Mouse (Mus musculus) left cerebral cortex, postnatal 14 days (tissue): Measurements from ENCODE around the gene Plod3. TPM values are rescaled to one million over a fixed set of nuclear protein-coding genes. Genes with fewer than 3 reads are reported as not detected.
"Not testable (repeated sequence)": the region's sequence is repeated elsewhere in the genome, so short reads cannot be mapped to it uniquely, and the experiment has no call there.

Source experiments
- DNase-seq, 2 experiments: peaks; one replicate each; pipeline ENCODE4 v3.0.0; 2021 to 2022; ENCODE audit warnings: low spot score in 2 of 2, mixed read lengths in 1 of 2
- intact Hi-C: fragments of 180-260 bp; cut with DNase I; formaldehyde crosslinking; loops from one replicate; pipeline ENCODE4 v1.15.1; 2025
- long read RNA-seq, 2 experiments: library from polyadenylated mRNA; stranded (forward); transcript quantifications; one replicate each; pipeline ENCODE4 v2.0.0; 2021
- total RNA-seq, 2 experiments: library from RNA; stranded (reverse); gene quantifications; 2 replicates each; pipeline ENCODE4 v1.2.3; 2021

Gene Plod3
- 10 to 100 TPM; 32.2 to 36.5 TPM for total RNA-seq
- long read RNA-seq, experiment 1, transcript Plod3-201 (19 exons, 3,280 nt), result major isoform, 20 of 30 reads
- long read RNA-seq, experiment 1, partial matches to known transcripts, result 3 of 30 reads
- long read RNA-seq, experiment 1, other reads (novel, unspliced or antisense), result 7 of 30 reads
- long read RNA-seq, experiment 2, transcript Plod3-201 (19 exons, 3,280 nt), result major isoform, 31 of 46 reads
- long read RNA-seq, experiment 2, partial matches to known transcripts, result 7 of 46 reads
- long read RNA-seq, experiment 2, other reads (novel, unspliced or antisense), result 8 of 46 reads

DNA sequence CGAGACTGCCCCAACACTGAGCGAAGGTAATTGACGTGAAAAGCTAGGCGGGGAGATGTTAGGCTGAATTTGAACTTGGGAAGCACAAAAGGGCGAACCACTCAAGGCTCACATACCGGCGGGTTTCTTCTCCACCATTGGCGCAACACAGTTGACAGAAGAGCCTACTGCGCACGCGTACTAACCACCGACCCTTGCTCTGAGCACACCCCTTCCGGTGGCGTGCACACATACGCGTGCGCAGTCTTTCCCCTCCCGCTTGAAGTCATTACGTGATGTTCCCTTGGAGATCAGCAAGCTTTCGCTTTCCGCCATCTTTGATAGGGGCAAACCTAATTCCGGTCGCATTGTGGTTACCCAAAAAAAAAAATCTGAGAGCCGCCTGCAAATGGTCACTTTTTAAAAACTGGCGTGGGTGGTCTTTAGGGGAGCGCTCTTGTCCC is at the start of gene Plod3:
TSS of gene Plod3 (plus strand) at position 325 of the 443 bp plus-strand sequence.
- peak; percentile 97 to 99 for DNase-seq
- intact Hi-C loops, result no loop called here

DNA sequence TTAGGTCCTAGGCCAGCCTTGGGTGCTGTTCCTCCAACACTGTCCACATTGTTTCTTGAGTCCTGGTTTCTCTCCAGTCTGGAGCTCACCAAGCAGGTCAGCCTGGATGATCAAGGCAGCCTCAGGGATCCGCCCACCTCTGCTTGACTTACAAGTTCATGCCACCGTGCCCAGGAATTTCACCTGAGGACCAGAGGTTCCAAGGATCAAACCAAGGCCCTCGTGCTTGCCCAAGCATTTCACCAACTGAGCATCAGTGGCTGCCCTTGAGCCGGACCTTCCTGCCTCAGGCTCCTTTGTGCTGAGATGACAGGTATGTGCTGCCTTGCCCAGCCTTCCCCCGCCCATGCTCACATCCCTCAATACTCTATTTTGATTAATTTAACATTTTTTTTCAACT is 49.2 kb upstream of the Plod3 start:
- intact Hi-C loops, result no loop called here
- DNase-seq, result no peak

DNA sequence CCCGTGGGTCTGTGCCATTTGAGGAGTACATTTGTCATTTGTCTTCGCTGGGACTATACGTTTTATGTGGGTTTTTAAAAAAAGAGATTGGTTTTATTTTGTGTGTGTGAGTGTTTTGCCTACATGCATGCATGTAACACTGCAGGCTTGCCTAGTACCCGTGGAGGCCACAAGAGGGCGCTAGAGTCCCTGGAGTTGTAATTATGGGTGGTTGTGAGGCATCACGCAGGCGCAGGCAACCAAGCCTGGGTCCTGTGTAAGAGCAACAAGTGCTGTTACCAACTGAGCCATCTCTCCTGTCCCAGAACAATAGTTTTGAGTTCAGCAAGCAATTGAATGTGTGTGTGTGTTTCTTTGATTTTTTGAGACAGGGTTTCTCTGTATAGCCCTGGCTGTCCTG is 47.5 kb upstream of the Plod3 start:
- intact Hi-C loops, result no loop called here
- DNase-seq, result no peak

DNA sequence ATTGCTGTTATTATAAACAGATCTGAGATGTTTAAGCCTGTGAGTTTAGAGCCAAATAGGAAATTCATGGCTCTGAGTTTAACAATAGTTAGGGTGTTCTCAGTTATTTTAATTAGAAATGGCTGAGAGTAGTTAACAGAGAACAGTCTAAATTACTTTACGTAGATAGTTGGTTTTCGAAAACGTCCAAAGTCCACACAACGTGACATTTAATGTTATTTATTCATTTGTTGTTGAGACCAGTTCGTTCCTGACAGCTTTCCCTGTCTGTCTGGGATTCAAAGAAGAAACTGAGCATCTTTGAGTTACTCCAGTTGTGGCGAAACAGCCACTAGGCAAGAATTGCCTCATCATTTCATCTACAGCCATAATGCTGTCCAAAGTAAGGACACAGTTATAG is 46.8 kb upstream of the Plod3 start:
- DNase-seq, intact Hi-C loops: not testable (repeated sequence)

DNA sequence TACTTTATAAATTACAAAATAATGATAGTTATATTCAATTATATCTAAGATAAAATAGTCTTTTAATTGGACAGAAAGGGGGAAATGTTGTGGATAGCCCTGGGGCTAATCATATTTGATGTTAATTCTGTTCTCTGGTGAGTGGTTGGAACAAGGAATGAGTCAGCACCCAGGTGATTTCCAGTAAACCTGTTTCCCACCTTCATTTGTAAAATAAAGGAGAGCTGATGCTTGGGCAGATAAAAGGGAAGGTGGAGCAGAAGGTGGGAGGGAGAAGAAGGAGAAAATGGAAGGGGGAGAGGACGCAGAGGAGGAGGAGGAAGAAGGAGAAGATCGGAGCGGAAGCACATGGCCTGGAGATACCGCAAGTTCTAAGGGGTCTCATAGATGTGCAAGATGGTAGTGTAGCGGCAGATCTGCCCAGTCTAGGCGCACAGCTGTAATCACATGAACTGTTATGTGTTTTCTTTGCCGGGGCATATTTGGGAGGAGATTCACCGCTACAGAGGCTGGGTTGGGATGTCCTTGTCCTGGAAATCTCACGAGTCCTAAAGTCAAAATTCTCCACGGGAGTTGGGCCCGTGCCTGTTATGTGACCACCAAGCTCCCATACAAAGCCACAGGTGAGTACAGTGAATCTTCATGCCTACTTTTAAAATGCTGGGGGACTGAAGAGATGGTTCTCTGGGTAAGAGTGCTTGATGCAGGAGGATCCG is 45.8 kb upstream of the Plod3 start:
- DNase-seq, result no peak
- intact Hi-C loops, result no loop called here

DNA sequence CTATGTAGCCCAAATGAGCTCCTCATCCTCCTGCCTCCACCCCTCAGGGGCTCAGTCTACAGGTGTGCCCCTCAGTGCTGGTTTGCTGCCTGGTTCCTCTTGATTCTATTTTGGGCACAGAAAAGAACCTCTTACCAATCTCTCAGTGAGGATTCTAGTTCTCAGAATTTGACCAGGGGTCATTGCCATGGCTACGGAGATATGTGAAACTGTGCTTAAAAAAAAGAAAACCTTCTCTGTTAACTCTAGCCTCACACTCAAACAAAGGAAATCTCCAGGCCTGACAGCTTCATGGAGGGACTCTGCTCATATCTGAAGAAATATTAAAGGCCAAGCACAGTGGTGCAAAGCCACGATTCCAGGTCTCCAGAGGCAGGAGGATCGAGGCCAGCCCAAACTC is 44.0 kb upstream of the Plod3 start:
- intact Hi-C loops, result no loop called here
- DNase-seq, result no peak

DNA sequence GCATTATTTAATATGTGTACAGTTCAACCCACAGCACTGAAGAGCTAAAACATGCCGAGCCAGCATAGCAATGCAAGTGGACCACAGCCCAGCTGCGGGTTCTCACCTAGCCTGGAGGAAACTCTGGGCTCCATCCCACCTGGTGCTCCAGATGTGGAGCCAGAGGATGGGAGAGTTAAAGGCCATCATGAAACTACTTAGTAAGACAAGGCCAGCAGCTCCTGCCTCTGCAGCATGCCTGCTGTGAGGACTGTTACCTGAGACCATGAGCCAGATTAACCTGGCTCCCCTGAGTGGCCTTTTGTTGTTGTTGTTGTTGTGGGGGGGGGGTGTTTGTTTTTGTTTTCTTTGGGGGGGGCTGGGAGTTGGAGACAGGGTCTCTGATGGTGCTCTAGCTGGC is 43.4 kb upstream of the Plod3 start:
- DNase-seq, result no peak
- intact Hi-C loops, result no loop called here

DNA sequence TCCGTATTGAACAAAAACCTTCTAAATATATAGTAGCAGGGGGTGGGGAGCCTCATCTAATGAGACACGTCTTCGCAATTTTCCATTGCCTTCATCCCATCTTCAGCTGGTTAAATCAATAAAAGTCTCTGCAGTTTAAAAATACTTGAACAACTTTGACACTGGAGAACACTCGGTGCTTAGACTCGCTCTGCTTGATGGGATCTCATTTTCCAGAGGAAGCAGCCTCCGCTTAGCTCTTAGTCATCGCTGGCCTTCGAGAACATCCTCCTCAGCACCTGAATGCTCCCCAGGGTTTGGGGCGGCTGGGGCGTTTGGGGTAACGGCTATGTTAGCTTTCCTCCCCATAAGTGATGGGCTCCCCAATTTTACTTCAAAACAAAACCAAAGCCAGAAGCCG is 41.7 kb upstream of the Plod3 start:
- intact Hi-C loops, result no loop called here
- no peak for DNase-seq

DNA sequence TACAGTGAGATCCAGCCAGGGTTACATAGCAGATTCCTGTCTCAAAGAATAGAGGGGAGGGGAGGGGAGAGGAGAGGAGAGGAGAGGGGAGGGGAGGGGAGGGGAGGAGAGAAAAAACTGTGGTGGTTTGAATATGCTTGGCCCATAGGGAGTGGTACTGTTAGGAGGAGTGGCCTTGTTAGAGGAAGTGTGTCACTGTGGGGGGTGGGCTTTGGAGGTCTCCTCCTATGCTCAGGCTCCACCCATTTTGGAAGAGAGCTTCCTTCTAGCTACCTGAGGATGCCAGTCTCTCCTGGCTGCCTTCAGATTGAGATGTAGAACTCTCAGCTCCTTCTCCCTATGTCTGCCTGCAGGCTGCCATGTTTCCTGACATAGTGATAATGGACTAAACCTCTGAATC is 38.9 kb upstream of the Plod3 start:
- intact Hi-C loops, result no loop called here
- DNase-seq, result no peak

DNA sequence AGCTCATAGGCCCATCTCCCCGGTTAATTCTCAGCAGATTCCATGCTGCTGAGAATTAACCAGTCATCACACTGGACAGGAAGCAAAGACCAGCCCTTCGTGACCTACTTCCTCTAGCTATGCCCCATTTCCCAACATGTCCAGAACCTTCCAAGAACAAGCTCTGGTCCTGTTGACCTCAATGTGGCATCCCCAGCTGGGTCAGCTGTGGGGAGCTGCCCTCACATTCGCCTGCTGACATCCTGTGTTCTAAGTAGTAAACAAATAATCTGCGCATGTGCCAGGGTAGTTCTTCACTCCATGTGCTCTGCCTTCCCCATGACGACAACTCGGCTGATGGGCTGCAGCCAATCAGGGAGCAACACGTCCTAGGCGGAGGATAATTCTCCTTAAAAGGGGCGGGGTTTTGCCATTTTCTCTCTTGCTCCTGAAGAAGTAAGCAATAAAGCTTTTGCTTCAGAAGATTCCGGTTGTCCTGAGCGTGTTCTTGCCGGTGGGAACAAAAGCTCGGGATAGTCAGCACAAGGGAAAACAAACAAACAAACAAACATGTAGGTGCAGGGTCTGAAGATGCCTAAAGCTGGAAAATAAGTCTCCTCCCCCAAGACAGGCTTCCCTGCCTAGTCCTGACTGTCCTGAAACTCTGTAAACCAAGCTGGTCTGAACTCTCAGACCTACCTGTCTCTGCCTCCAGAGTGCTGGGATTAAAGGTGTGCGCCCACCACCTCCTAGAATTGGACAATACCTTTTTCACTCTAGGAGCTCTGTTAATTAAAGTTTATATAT is 37.1 kb upstream of the Plod3 start:
- DNase-seq, intact Hi-C loops: not testable (repeated sequence)

DNA sequence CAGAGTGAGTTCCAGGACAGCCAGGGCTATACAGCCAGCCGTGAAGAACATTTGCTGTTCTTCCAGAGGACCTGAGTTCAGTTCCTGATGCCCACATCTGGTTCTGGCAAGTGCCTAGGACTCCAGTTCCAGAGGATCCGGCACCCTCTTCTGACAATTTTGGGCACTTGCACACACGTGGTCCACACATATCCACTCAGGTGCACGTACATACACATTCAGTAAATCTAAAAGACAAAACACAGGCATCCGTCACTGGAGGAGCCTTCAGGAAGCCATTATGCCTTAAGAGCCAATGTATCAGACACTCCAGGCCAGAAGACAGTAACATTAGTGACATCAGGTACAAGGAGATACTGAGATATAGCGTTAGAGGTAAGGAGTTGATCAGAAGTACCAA is 36.3 kb upstream of the Plod3 start:
- DNase-seq, result no peak
- intact Hi-C loops, result no loop called here

DNA sequence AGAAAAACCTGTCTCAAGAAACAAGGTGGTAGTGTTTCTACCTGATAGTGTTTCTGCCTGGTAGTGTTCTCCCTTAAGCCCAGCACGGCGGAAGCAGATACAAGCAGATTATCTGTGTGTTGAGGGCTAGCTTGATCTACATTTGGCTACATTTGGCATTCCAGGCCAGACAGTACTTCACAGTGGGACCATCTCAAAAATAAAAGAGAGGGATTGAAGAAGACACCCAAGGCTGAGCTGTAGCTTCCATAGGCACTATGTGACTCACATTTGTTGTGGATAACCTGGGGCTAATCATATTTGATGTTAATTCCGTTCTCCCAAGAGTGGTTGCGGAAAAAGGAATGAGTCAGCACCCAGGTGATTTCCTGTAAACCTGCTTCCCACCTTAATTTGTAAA is 34.7 kb upstream of the Plod3 start:
- no peak for DNase-seq
- intact Hi-C loops, result no loop called here

DNA sequence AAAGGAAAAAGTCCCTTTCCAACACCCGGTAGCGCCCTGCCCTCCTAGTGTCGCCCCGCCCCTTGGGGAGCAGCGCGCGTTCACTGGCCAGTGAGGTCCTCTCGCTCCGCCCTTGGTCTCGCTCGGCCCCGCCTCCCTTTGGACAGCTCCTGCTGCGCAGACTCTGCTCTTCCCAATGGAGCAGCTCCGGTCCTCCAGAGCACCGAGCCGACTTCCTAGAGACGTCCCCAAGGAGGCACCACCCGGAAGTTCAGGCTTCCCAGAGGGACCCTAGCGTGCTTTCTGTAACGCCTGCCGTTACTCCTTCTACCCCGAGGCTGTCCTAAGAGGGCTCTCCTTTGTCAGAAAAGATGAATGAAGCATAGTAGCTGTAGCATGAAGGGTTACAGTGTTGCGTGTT is 33.8 kb upstream of the Plod3 start, which contains the start of gene Fis1:
TSS of gene Fis1 (plus strand) at position 261 of the 400 bp plus-strand sequence.
- peak; percentile 95 to 96 for DNase-seq
- intact Hi-C loops, result no loop called here

DNA sequence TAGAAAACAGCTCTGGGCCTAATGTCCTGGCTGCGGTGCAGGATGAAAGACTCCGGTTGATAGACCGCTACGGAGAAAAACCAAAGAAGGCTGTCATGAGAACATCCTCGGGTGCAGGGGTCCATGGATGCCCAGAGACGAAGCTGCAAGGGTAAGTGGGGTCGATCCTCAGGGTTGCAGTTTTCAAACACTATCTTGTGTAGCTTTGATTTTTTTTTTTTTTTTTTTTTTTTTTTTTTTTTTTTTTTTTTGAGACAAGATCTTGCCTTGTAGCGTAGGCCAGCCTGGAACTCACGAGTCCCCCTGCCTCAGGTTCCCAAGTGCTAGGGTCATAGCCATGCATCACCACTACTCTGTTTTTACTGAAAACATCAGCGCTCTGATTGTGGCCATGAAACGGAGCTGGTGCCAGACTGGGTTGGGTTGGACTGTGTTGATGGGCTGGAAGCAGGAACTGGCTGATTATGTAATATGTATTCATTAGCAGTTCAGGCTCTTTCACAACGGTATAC is 33.3 kb upstream of the Plod3 start:
- DNase-seq, result peak; percentile 46 to 51
- intact Hi-C loops, result no loop called here

DNA sequence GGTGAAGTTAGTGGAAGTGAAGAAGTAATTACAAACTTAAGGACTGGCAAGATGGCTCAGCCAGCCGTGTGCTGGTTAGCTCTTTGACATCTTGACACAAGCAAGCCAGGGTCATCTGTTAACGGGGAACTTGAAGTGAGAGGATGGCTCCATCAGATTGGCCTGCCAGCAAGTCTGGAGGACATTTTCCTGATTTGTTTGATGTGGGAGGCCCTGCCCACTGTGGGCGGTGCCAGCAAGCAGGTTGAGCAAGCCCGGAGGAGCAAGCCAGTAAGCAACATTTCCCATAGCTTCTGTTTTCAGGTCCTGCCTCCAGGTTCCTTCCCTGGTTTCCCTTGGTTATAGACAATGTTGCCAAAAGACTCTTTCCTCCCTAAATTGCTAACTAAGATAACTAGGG is 31.2 kb upstream of the Plod3 start:
- intact Hi-C loops, result no loop called here
- no peak for DNase-seq

DNA sequence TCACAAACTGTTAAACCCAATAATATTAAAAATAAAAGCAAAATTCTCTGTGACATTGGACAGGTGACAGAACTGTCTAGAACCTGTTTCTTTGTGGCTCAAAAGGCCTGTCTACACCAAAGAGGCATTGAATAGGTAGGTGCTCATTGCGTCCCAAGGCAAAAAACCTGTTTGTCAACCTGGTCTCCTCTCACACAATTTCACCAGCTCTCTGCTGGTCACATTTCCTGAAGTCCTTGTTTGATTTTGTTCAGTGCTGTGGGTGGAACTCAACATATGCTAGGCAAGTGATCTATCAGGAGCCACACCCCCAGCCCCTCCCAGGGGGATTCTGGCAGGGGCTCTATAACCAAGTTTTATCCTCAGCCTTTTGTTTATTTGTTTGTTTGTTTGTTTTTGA is 29.6 kb upstream of the Plod3 start:
- intact Hi-C loops, result no loop called here
- no peak for DNase-seq

DNA sequence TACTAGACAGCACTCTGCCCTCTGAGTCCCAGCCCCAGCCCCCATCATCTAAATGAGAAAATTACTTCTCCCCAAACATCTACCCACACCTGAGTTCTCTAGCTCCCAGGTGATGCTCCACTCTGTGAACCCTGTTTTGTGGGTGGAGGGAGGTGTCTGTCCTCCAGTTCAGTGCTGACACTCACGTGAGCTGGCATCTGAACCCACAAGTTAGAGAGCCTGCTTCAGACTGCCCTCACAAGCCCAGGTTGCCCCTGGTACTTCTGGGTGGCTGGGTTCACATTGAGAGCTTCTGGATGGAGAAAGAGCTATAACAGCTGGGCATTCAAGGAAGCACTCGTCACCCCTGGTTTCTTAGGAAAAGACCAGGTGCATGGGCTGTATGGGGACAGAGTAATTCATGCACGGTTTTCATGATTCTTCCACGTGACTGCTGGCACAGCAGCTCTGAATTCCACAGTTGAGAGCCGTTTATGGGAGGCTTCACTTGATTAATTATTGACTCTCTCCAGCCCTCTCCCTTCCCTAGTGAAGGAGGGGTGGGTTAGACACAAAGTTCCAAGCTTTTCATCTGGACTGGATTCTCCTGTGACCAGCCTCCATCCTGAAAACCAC is 27.7 kb upstream of the Plod3 start:
- no peak for DNase-seq
- intact Hi-C loops, result no loop called here

DNA sequence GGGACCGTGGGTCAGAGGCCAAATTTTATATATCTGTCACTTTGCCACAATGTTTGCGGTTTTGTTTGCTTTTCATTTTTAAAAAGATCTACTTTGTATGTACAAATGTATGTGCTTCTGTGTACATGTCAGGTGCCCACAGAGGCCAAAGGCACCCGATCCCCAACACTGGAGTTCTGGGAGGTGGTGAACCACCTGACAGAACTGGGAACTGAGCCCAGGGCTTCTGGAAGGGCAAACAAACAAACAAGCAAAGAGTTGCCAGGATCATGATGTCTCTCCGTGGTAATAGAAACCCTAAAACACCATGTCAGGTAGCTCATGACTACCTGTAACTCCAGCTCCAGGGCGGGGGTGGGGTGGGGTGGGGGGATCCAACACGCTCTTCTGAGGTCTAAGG is 26.8 kb upstream of the Plod3 start:
- DNase-seq, result no peak
- intact Hi-C loops, result no loop called here

DNA sequence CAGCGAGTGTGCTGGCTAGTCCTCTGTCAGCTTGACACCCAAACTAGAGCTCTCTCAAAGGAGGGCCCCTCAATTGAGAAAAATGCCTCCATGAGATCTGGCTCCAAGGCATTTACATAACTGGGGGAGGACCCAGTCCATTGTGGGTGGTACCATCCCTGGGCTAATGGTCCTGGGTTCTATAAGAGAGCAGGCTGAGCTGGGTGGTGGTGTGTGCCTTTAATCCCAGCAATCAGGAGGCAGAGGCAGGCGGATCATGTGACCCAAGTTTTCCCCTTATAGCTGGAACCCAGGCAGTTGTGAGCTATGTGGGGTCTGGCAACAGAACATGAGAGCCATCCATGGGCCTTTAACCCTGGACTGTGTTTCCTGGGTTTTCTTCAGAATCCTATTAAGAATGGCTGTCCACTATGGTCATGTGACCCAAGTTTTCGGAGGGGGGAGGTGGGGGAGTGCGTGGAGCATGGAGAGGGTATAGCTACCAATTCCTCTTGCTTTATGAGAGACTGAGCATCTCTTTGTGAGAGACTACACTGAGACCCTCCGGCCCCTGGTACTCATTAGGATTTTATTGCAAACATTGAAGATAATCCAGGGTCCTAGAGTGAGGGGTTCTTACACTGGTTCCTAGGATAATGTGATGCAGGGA is 25.4 kb upstream of the Plod3 start:
- DNase-seq, result no peak
- intact Hi-C loops, result no loop called here
